14 mouse cellular contexts compared by ENCODE assay signal in the genomic region with DNA sequence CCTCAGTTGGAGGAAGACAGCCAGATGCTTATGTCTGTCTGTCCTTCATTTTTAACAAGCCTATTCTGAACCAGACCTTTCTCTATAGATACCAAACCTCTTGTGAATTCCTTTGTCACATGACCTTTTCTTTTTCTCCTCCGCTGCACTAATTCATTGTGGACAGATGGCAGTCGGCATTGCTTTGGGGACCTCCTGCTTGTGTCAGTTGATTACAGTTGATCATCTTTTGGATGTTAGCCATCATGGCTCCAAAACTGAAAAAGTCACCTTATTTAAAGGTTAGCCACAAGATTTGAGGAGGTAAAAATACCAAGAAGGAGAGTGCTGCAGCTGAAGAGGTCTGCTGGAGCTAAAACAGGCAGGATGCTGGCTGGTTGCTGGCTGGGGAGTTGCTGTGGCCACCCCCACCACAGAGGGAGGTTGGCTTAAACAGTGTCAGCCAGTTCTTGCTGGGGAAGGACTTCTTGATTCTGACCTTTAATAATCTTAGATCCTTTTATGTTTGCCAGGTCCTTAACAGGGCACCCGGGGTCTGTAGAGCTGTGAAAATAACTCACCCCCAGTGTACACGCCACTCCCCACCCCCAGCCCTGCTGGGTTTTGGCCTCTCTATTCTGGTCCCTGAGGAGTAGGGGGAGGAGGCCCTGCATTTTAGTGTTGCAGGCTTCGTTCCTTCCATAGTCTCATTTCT. TPM values are rescaled to one million over a fixed set of nuclear protein-coding genes. Genes with fewer than 3 reads are reported as not detected.
A peak's percentile ranks its signal among the peaks of the same experiment; 100 is the strongest.
DNase-seq lines count a peak whose midpoint lies in the region; ATAC-seq and TF ChIP-seq lines count a peak whose summit lies in the region.
"Had no signal": no experiment of that assay in that cellular context is flagged by ENCODE, and none has a peak within 500 bp of the region (broad histone marks: within the 10 kb centered on the region; RNA-seq: fewer than 3 reads in every experiment).

No protein-coding gene starts in this region.

- no peaks in the 10 kb centered on the region for H3K79me2 ChIP-seq in MEL (ENCODE audit: control insufficient read depth, insufficient read depth, low read length, poor library complexity)

- no peak for TF ChIP-seq CTCF in gastrocnemius, adult 2 months (IDR thresholded peaks at IDR 0.05)
- no peak for TF ChIP-seq CTCF in MEL (IDR thresholded peaks at IDR 0.05 in 2 of 3, conservative IDR thresholded peaks at IDR 0.05 in 1 of 3; ENCODE audit: control insufficient read depth in 1 of 3, insufficient read depth in 1 of 3, low read depth in 2 of 3, low read length in 3 of 3, poor library complexity in 1 of 3, severe bottlenecking in 1 of 3)

- intact Hi-C loops in gastrocnemius, adult 2 months (cut with DNase I) = no loop called here

- H3K36me3 ChIP-seq in MEL (ENCODE audit: control insufficient read depth in 1 of 2, insufficient read depth in 2 of 2, low read length in 2 of 2) = peaks cover 0 to 20% of the 10 kb centered on the region in 2 experiments; a peak in 2 of 4 replicates
- peaks cover 55% of the 10 kb centered on the region for H3K36me3 ChIP-seq in hindbrain, embryonic 15.5 days
- H3K36me3 ChIP-seq: stomach, embryonic 15.5 days had no signal

- 0 out of 2 replicates have a peak overlapping the region, but pooled peaks have one; percentile 4 for H3K27ac ChIP-seq in gastrocnemius, adult 2 months
- H3K27ac ChIP-seq in MEL (ENCODE audit: control insufficient read depth, low read depth, low read length) = no peak overlapping the region
- H3K27ac ChIP-seq in hindbrain, embryonic 15.5 days (replicated peaks) = peak overlapping the region; percentile 54
- H3K27ac ChIP-seq: heart, embryonic 15.5 days; liver, embryonic 14.5 days; stomach, embryonic 15.5 days had no signal

- H3K27me3 ChIP-seq in MEL (ENCODE audit: control insufficient read depth in 1 of 2, insufficient read depth in 2 of 2, low read length in 2 of 2) = no peaks in the 10 kb centered on the region
- no peaks in the 10 kb centered on the region for H3K27me3 ChIP-seq in hindbrain, embryonic 15.5 days
- H3K27me3 ChIP-seq: heart, embryonic 15.5 days; stomach, embryonic 15.5 days had no signal

- no peak for TF ChIP-seq POLR2A in MEL (IDR thresholded peaks at IDR 0.05; ENCODE audit: control insufficient read depth in 1 of 2, insufficient read depth in 1 of 2, low read depth in 1 of 2, low read length in 2 of 2, poor library complexity in 1 of 2)

- no peak for DNase-seq in gastrocnemius, adult 2 months
- DNase-seq in gastrocnemius, postnatal 4 days (ENCODE audit: low spot score in 2 of 2) = no peak
- no peak for DNase-seq in MEL (ENCODE audit: low read depth, low spot score)
- DNase-seq in cerebellum, adult 18-20 months = peak; percentile 76 to 85
- no peak for DNase-seq in right cerebral cortex, adult 18-20 months
- no peak for DNase-seq in spleen, adult 18-20 months
- no peak for DNase-seq in thymus, postnatal 14 days
- DNase-seq: adrenal gland, postnatal 10 days; lung, postnatal 4 days had no signal

- TF ChIP-seq RAD21 in MEL (IDR thresholded peaks at IDR 0.05; ENCODE audit: low read depth, low read length) = no peak

- H3K4me1 ChIP-seq in MEL (ENCODE audit: control insufficient read depth in 1 of 2, insufficient read depth in 2 of 2, low read length in 2 of 2) = no peaks in the 10 kb centered on the region
- peaks cover 20% of the 10 kb centered on the region for H3K4me1 ChIP-seq in hindbrain, embryonic 15.5 days (replicated peaks)
- H3K4me1 ChIP-seq: stomach, embryonic 15.5 days had no signal

- no peak overlapping the region for H3K4me3 ChIP-seq in gastrocnemius, adult 2 months
- H3K4me3 ChIP-seq in MEL (ENCODE audit: control insufficient read depth in 1 of 2, insufficient read depth in 1 of 2, low read depth in 2 of 2, low read length in 2 of 2) = no peak overlapping the region
- H3K4me3 ChIP-seq in hindbrain, embryonic 15.5 days = no peak overlapping the region
- H3K4me3 ChIP-seq: heart, embryonic 15.5 days; stomach, embryonic 15.5 days had no signal

- H3K4me2 ChIP-seq in hindbrain, embryonic 15.5 days = no peak overlapping the region
- H3K4me2 ChIP-seq: heart, embryonic 15.5 days; stomach, embryonic 15.5 days had no signal

- H3K9ac ChIP-seq in MEL (ENCODE audit: control insufficient read depth, low read depth, low read length, poor library complexity, severe bottlenecking) = no peak overlapping the region
- no peak overlapping the region for H3K9ac ChIP-seq in hindbrain, embryonic 15.5 days
- H3K9ac ChIP-seq: heart, embryonic 15.5 days; liver, embryonic 14.5 days; stomach, embryonic 15.5 days had no signal

- 36% methylated on average over 5 of the region's 5 CpGs for WGBS in hindbrain, embryonic 15.5 days

- H3K9me3 ChIP-seq in MEL (replicated peaks; ENCODE audit: insufficient read depth, low read length) = no peaks in the 10 kb centered on the region
- no peaks in the 10 kb centered on the region for H3K9me3 ChIP-seq in hindbrain, embryonic 15.5 days
- H3K9me3 ChIP-seq: heart, embryonic 15.5 days; stomach, embryonic 15.5 days had no signal

- 0 out of 2 replicates have a peak, but pooled peaks have one; percentile 42 for ATAC-seq in hindbrain, embryonic 15.5 days (ENCODE audit: low FRiP score, low read depth)
- ATAC-seq: intestine, postnatal 0 days had no signal

- TF ChIP-seq EP300 in MEL (IDR thresholded peaks at IDR 0.05; ENCODE audit: low read depth in 1 of 2, low read length in 2 of 2) = no peak

TF ChIP-seq in MEL, 35 proteins besides CTCF, POLR2A, EP300 and RAD21:
- TF ChIP-seq TBP (IDR thresholded peaks at IDR 0.05; ENCODE audit: low read depth, low read length) (no peak), UBTF (IDR thresholded peaks at IDR 0.05; ENCODE audit: borderline replicate concordance, insufficient read depth, low read depth, low read length) (no peak), ZC3H11A (IDR thresholded peaks at IDR 0.05; ENCODE audit: low read depth, low read length) (no peak), POLR2AphosphoS5 (IDR thresholded peaks at IDR 0.05; ENCODE audit: borderline replicate concordance, low read depth, low read length) (no peak), RCOR1 (IDR thresholded peaks at IDR 0.05; ENCODE audit: low read depth, low read length) (no peak), USF1 (IDR thresholded peaks at IDR 0.05; ENCODE audit: low read depth, low read length) (peak; percentile 28; the same call in 1 of the 2 replicates), ZKSCAN1 (IDR thresholded peaks at IDR 0.05; ENCODE audit: low read depth, low read length) (no peak)
TF ChIP-seq in MEL: peak in this region for 1.

RNA-seq across cellular contexts. Expression of a gene that starts 40.1 kb away (rescaled TPM):
- total RNA-seq in gastrocnemius, adult 2 months (2021) = 10 to 100 TPM; 25.3 to 28.6 TPM
- 10 to 100 TPM; 36.1 to 37.3 TPM for total RNA-seq in gastrocnemius, postnatal 4 days (2021)
- 17.7 and 18.6 TPM in 2 replicates for total RNA-seq in MEL (2012; rRNA removed)
- 10 to 100 TPM in 1 of 2 experiments, not detected in 1; 32.5 TPM for polyA plus RNA-seq in MEL (2012; ENCODE audit: insufficient read depth in 1 of 2, insufficient read length in 2 of 2, low read depth in 1 of 2, low replicate concordance in 2 of 2, missing spikeins in 1 of 2)
- polyA plus RNA-seq in hindbrain, embryonic 15.5 days (2015; fragmentation: Nextera tagmentation; extraction: Ambion mirVana) = 42.5 and 42.6 TPM in 2 replicates

Comparison
In these comparisons a context has a peak if more than half of its experiments do, and no peak if none do; other contexts are left out.
1. DNase-seq: peak in cerebellum, adult 18-20 months (2 of 2); none in gastrocnemius, adult 2 months (single experiment), gastrocnemius, postnatal 4 days (0 of 2), MEL (single experiment), right cerebral cortex, adult 18-20 months (single experiment), spleen, adult 18-20 months (0 of 2) and thymus, postnatal 14 days (single experiment).